Mouse (Mus musculus) adrenal gland, postnatal 14 days (tissue): ENCODE data around the gene Gdpd3. TPM values are rescaled to one million over a fixed set of nuclear protein-coding genes. Genes with fewer than 3 reads are reported as not detected.
A peak's percentile ranks its signal among the peaks of the same experiment; 100 is the strongest.
"Not testable (repeated sequence)": the region's sequence is repeated elsewhere in the genome, so short reads cannot be mapped to it uniquely, and the experiment has no call there.

Experiments
- DNase-seq: peaks from one replicate; pipeline ENCODE4 v3.0.0; 2021; ENCODE audit warnings: mixed read lengths
- long read RNA-seq, 2 experiments: library from polyadenylated mRNA; stranded (forward); transcript quantifications; one replicate each; pipeline ENCODE4 v2.0.0; 2021
- total RNA-seq: library from RNA; stranded (reverse); gene quantifications from 2 replicates; pipeline ENCODE4 v1.2.3, GENCODE M21; 2021

The Gdpd3 gene
- 3.8 and 5.6 TPM in 2 replicates for total RNA-seq
- long read RNA-seq, experiment 1, partial matches to known transcripts, result 0 of 4 reads
- long read RNA-seq, experiment 1, other reads (novel, unspliced or antisense), result 4 of 4 reads
- long read RNA-seq, experiment 2, result 0 reads

- no peak for DNase-seq
These were observed at the start of gene Gdpd3 for GRCm38 (mm10) chr7:126766201-126766600. Gdpd3 (plus strand) TSS chr7:126766334.

GRCm38 (mm10) chr7:126717566-126717965 is 48.6 kb upstream of the Gdpd3 start:
- DNase-seq, result no peak

- no peak for DNase-seq
These were observed 47.3 kb upstream of the Gdpd3 start for GRCm38 (mm10) chr7:126718787-126719337.

GRCm38 (mm10) chr7:126721635-126722034 is 44.5 kb upstream of the Gdpd3 start:
- DNase-seq, result no peak

- no peak for DNase-seq
These were observed 41.1 kb upstream of the Gdpd3 start for GRCm38 (mm10) chr7:126725077-126725476.

- no peak for DNase-seq
These were observed 40.5 kb upstream of the Gdpd3 start for GRCm38 (mm10) chr7:126725667-126726066.

GRCm38 (mm10) chr7:126730256-126730789 is 35.8 kb upstream of the Gdpd3 start:
- DNase-seq, result not testable (repeated sequence)

- DNase-seq, result no peak
These were observed 30.0 kb upstream of the Gdpd3 start for GRCm38 (mm10) chr7:126736122-126736521.

- no peak for DNase-seq
These were observed 26.6 kb upstream of the Gdpd3 start for GRCm38 (mm10) chr7:126739551-126739950.

- no peak for DNase-seq
These were observed 25.9 kb upstream of the Gdpd3 start for GRCm38 (mm10) chr7:126740132-126740735.

GRCm38 (mm10) chr7:126740977-126741376 is 25.2 kb upstream of the Gdpd3 start:
- DNase-seq, result no peak

GRCm38 (mm10) chr7:126741452-126741851 is 24.7 kb upstream of the Gdpd3 start:
- DNase-seq, result no peak

GRCm38 (mm10) chr7:126741964-126742482 is 24.1 kb upstream of the Gdpd3 start:
- no peak for DNase-seq

- no peak for DNase-seq
These were observed 20.1 kb upstream of the Gdpd3 start for GRCm38 (mm10) chr7:126746066-126746465.

- no peak for DNase-seq
These were observed 19.3 kb upstream of the Gdpd3 start for GRCm38 (mm10) chr7:126746798-126747197.

- DNase-seq, result no peak
These were observed 17.3 kb upstream of the Gdpd3 start for GRCm38 (mm10) chr7:126748824-126749223.

GRCm38 (mm10) chr7:126749582-126750343 is 16.4 kb upstream of the Gdpd3 start:
- no peak for DNase-seq

GRCm38 (mm10) chr7:126754866-126755265 is 11.3 kb upstream of the Gdpd3 start:
- peak; percentile 87 for DNase-seq

GRCm38 (mm10) chr7:126758539-126758938 is 7.6 kb upstream of the Gdpd3 start:
- no peak for DNase-seq

GRCm38 (mm10) chr7:126759050-126759671 is 7.0 kb upstream of the Gdpd3 start, which contains the start of gene Mapk3:
Mapk3 (plus strand) TSS chr7:126759601.
- peak; percentile 95 for DNase-seq

- DNase-seq, result no peak
These were observed 6.3 kb upstream of the Gdpd3 start for GRCm38 (mm10) chr7:126759672-126760390.
